Mouse (Mus musculus) lung, embryonic 14.5 days (tissue): ENCODE measurements around the gene Prkcz. TPM values are rescaled to one million over a fixed set of nuclear protein-coding genes. Genes with fewer than 3 reads are reported as not detected.

Experiments used
- ATAC-seq: fragments of 200-750 bp; cut with Nextera tagmentation; 2 replicates; pipeline ENCODE4 v1.8.0; 2017; ENCODE audit warnings: mild to moderate bottlenecking, moderate TSS enrichment, moderate library complexity; ENCODE audit not compliant: insufficient read depth
- DNase-seq: peaks from one replicate; pipeline ENCODE4 v3.0.0-alpha.2; 2015
- H3K27ac ChIP-seq: fragments of 300-500 bp; sonication (generic); 2 replicates; pipeline ENCODE4 v1.5.1; 2014; ENCODE audit warnings: low read depth, mild to moderate bottlenecking, moderate library complexity
- H3K27me3 ChIP-seq: fragments of 300-500 bp; sonication (generic); 2 replicates; pipeline ENCODE4 v1.6.1; 2014; ENCODE audit warnings: low read length, control low read depth; ENCODE audit not compliant: insufficient read depth
- H3K36me3 ChIP-seq: fragments of 300-500 bp; sonication (generic); 2 replicates; pipeline ENCODE4 v1.6.1; 2014; ENCODE audit warnings: control low read depth; ENCODE audit not compliant: insufficient read depth
- H3K4me1 ChIP-seq: fragments of 300-500 bp; sonication (generic); 2 replicates; pipeline ENCODE4 v1.6.1; 2014; ENCODE audit warnings: antibody characterized with exemption, control low read depth; ENCODE audit not compliant: insufficient read depth
- H3K4me2 ChIP-seq: fragments of 300-500 bp; sonication (generic); 2 replicates; pipeline ENCODE4 v1.6.1; 2014; ENCODE audit warnings: mild to moderate bottlenecking
- H3K4me3 ChIP-seq: fragments of 300-500 bp; sonication (generic); 2 replicates; pipeline ENCODE4 v1.5.1; 2014; ENCODE audit warnings: low read depth, low read length
- H3K9ac ChIP-seq: fragments of 300-500 bp; sonication (generic); 2 replicates; pipeline ENCODE4 v1.6.1; 2014
- H3K9me3 ChIP-seq: fragments of 300-500 bp; sonication (generic); 2 replicates; pipeline ENCODE4 v1.6.1; 2016; ENCODE audit warnings: low read depth, low read length, control low read depth
- CTCF ChIP-seq: IDR thresholded peaks from 2 replicates; pipeline ENCODE4 v1.5.1; 2016; ENCODE audit warnings: antibody characterized with exemption, low read depth
- WGBS: fragments of 180-500 bp; shearing (Covaris S2); extraction: QIAGEN DNeasy Blood & Tissue Kit; methylation state at CpG from one replicate; pipeline ENCODE4 v1.1.7; 2014; 5-methylcytosine and 5-hydroxymethylcytosine counted together
- polyA plus RNA-seq: library from polyadenylated mRNA; unstranded; fragments of >200 nt; fragmentation: Nextera tagmentation; extraction: Ambion mirVana; gene quantifications from 2 replicates; pipeline ENCODE4 v1.2.1, GENCODE M21; 2014

Gene Prkcz
- polyA plus RNA-seq, 1 experiment from 2014 or later = 12.7 TPM

DNA sequence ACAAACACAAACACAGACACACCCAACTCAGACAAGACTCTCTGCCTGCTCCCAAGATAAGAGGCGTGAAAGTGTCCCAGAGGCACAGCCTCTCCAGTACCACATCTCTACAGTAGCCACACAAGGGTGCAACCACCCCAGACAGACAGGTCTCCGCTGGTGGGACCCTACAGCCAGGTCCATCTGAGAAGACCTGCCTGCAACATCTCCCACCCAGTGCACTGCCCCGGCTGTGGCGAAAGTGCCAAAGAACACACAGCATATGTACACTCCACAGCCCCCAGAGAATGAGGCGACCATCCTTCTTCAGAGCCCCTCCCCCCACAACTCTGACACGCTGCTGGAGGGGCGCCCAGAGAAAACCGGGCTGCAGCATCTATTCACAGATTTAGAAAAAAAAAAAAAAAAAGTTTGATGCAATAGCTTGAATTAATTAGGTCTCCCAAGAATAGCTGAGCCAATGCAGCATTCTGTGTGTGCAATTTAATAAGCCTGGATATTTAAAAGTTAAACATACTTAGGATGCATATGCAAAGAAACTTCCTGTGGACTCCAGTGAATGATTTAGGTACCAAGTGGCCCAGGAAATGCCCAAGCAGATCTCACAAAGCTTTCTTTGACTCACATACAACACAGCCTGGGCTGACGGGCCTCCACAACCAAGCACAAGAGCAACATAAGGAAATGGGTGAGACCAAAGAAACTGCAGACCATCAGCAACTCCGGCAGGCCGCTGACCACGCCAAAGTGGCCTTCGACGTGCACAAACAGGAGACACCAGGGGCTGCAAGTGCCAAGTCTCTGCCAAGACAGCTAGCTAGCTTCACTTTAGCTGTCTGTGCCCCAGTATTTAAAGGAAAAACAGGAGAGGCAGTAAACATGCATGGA, 140.7 kb downstream of the Prkcz start:
- no peak for ATAC-seq
- peak; percentile 81 for DNase-seq
- WGBS = 4% methylated on average over 14 of the region's 14 CpGs

DNA sequence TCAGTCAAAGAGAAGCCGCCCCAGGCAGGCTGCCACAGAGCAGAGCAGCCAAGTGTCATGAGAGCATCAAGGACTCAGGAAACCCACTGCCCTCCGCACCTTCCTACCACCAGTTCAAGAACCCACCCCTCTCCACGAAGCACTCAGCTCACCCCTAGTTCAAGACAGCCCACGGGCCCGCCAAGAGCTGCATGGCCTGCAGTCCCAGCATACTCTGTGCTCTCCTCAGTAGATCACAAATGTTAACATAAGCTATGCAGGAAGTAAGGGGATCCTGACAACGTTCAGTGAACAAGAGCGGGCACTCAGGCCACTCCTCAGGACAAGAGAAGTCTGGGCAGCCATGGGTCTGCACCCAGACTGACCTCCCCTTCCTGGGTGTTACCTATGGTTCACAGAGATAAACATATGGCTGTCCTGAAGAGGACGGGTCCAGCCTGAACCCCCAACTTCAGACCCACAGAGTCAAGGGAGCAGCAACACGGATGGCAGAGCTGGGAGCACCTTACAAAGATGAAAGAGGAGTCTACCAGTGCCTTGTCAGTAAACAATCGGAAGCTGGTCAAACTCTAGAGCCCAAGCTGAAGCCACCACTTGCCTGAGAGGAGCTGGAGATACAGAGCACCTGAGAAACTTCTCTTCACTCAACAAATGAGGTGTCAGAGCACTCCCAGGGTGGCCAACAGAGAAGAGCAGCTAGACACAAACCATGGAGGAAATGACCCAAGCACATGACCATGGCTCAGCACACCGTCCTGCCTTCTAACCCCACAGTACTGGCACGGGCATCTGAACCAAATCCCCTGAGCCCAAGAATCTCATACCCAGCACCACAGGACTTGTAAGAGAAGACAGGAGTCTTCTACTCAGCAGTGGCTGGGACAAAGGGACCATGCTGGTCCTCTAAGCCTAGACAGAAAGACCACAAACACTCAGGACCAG, 141.6 kb downstream of the Prkcz start:
- 35% methylated on average over 12 of the region's 12 CpGs for WGBS
- Histone ChIP-seq H3K9me3 (no peaks in the 10 kb centered on the region), H3K9ac (peak overlapping the region; percentile 95), H3K4me1 (peaks cover 58% of the 10 kb centered on the region), H3K27me3 (no peaks in the 10 kb centered on the region), H3K4me3 (peak overlapping the region; percentile 91), H3K4me2 (peak overlapping the region; percentile 99), H3K36me3 (peaks cover 23% of the 10 kb centered on the region; the same call in 1 of the 2 replicates), H3K27ac (no peak overlapping the region)
- no peak for ATAC-seq
- no peak for DNase-seq
- no peak for TF ChIP-seq CTCF

More for the DNA sequence above, 140.7 kb downstream of the Prkcz start:
- H3K27ac ChIP-seq = peak overlapping the region; percentile 83
- no peaks in the 10 kb centered on the region for H3K9me3 ChIP-seq
- peaks cover 51% of the 10 kb centered on the region for H3K4me1 ChIP-seq
- H3K36me3 ChIP-seq = peaks cover 23% of the 10 kb centered on the region; the same call in 1 of the 2 replicates
- H3K4me2 ChIP-seq = peak overlapping the region; percentile 99
- peak overlapping the region; percentile 95 for H3K9ac ChIP-seq
- H3K27me3 ChIP-seq = no peaks in the 10 kb centered on the region
- H3K4me3 ChIP-seq = peak overlapping the region; percentile 91
- TF ChIP-seq CTCF = no peak

DNA sequence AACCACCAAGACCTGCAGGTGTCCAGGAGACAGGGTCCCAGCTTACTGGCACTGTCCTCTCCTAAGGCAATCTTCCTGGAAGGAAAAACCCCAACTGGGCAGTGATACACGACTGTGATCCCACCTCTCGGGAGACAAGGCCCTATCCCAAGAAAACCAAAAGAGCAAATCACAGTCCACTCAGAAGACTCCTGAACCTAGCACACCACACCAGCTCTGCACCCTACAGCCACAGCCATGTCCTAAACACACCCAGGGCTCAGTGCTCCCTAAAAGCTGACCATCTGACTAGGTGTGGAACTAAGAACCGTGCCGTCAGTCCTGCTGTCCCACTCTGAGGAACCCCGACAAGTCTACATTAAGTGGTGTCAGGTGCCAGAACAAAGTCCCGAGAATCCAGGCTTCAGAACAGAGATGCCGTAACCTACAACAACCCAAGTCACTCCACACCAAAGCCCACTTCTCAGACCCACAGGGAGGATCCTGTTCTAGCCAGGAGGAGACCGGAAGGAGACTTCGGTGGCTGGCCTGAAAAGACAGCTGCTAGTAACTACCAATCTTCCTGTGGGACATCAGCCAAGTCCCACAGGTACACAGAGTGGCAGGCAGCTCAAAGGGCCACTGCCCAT, 142.9 kb downstream of the Prkcz start:
- Histone ChIP-seq H3K27ac (peak overlapping the region; percentile 33; the same call in 1 of the 2 replicates), H3K4me3 (peak overlapping the region; percentile 91; the same call in 1 of the 2 replicates), H3K4me2 (peak overlapping the region; percentile 99), H3K4me1 (peaks cover 50% of the 10 kb centered on the region), H3K9me3 (no peaks in the 10 kb centered on the region), H3K36me3 (peaks cover 23% of the 10 kb centered on the region; the same call in 1 of the 2 replicates), H3K9ac (peak overlapping the region; percentile 18; the same call in 1 of the 2 replicates), H3K27me3 (no peaks in the 10 kb centered on the region)
- DNase-seq (no peak), ATAC-seq (no peak)
- no peak for TF ChIP-seq CTCF
- WGBS = 78% methylated on average over 9 of the region's 9 CpGs

DNA sequence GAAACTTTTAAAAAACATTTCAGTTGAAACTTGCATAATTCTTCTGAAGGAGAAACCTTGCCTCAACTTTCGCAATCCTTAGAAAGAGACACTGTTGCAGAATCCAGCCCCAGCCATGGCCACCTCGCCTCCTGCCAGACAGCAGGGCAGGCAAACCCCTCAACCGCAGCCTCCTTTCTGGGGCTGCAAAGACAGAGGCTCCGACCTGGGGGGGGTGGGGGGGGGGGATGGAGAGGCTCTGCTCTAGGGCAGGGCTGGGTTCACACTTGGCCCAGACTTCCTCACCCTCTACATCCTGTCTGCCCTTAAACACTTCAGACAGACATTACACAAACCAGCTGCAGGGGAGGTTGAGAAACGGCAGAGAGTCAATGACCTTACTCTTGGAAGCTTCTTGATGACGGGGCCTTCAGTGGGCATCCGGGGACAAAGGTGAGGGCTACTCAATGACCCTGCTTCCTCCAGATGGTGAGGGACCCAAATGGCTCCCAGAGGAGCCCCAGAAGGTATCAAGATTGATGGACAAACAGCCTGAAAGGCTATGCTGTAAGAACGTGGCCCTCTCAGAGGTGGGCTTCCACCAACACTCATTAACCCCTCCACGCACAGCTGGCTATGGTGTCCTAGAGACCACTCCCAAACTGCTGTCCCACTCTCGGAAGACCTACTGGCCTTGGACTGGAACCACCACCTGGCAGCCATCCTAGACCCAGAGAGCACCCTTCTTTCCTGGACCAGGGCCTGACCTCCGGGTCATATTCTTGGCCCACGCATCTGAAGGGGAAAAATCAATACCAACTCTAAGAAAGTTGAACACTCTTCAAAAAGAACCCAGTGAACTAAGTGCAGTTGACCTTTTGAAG, 143.7 kb downstream of the Prkcz start:
- Histone ChIP-seq H3K9ac (no peak overlapping the region), H3K4me2 (peak overlapping the region; percentile 99), H3K27ac (peak overlapping the region; percentile 46; the same call in 1 of the 2 replicates), H3K4me1 (peaks cover 50% of the 10 kb centered on the region), H3K27me3 (no peaks in the 10 kb centered on the region), H3K4me3 (0 out of 2 replicates have a peak overlapping the region, but pooled peaks have one; percentile 6), H3K36me3 (peaks cover 23% of the 10 kb centered on the region; the same call in 1 of the 2 replicates), H3K9me3 (no peaks in the 10 kb centered on the region)
- 42% methylated on average over 12 of the region's 12 CpGs for WGBS
- TF ChIP-seq CTCF = no peak
- DNase-seq (peak; percentile 40), ATAC-seq (no peak)

DNA sequence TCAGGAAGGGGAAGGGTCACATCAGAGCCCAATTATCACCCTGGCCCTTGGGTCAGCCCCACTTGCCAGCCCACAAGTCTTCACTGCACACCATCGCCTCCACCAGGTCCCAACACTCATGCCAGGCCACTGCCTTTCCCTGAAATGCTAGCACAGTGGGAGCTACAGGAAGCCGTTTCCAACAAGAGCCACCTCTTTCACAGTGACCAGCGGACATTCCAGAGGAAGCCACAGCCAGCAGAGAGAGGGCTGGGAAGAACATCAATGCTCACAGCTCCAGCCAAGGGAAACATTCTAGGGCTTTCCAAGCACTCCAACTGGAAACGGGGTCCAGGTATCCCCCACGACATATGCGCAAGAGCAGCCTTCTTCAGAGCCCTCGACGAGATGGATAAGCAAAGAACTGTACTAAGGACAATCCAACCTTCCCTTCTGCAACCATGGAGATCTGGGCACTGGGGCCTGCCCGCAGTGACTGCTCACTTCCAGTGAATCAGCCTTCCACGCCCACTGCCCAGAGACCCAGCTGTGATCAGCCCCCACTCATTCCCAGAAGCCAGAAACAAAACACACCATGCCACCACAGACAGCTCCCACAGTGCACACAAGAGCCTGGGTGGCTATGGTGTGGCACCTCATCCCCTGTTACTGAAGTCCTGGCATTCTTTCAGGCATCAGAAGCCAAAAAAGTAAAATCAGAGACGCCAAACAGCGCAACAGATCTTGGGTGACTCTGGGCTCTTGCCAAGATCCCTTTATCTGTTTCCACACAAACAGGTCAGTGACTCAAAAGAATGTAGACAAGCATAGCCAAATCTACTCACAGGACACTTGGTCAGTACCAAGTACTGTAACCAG, 145.2 kb downstream of the Prkcz start:
- TF ChIP-seq CTCF = no peak
- DNase-seq (peak; percentile 57), ATAC-seq (peak; percentile 25; the same call in 1 of the 2 replicates)
- H3K9ac ChIP-seq = peak overlapping the region; percentile 9; the same call in 1 of the 2 replicates
- H3K4me3 ChIP-seq = no peak overlapping the region
- no peaks in the 10 kb centered on the region for H3K27me3 ChIP-seq
- peak overlapping the region; percentile 2 for H3K4me2 ChIP-seq
- no peaks in the 10 kb centered on the region for H3K9me3 ChIP-seq
- 46% methylated on average over 12 of the region's 12 CpGs for WGBS
- H3K4me1 ChIP-seq = peaks cover 50% of the 10 kb centered on the region
- peaks cover 22% of the 10 kb centered on the region for H3K36me3 ChIP-seq
- peak overlapping the region; percentile 27; the same call in 1 of the 2 replicates for H3K27ac ChIP-seq
